Mouse (Mus musculus) intestine, postnatal 0 days (tissue): ENCODE data around the gene Scrn2. TPM values are rescaled to one million over a fixed set of nuclear protein-coding genes. Genes with fewer than 3 reads are reported as not detected.
A peak's percentile ranks its signal among the peaks of the same experiment; 100 is the strongest.

ENCODE experiments used
- ATAC-seq: fragments of 200-750 bp; cut with Nextera tagmentation; 2 replicates; pipeline ENCODE4 v1.8.0; 2017; ENCODE audit warnings: mild to moderate bottlenecking, moderate TSS enrichment, moderate library complexity
- H3K27ac ChIP-seq: fragments of 300-500 bp; sonication (generic); 2 replicates; pipeline ENCODE4 v1.5.1; 2014; ENCODE audit warnings: mild to moderate bottlenecking, low read depth, low read length, moderate library complexity
- H3K27me3 ChIP-seq: fragments of 300-500 bp; sonication (generic); replicated peaks from 2 replicates; pipeline ENCODE4 v1.6.1; 2014; ENCODE audit warnings: low read length, mixed read lengths; ENCODE audit not compliant: control insufficient read depth, insufficient read depth
- H3K36me3 ChIP-seq: fragments of 300-500 bp; sonication (generic); 2 replicates; pipeline ENCODE4 v1.6.1; 2014; ENCODE audit warnings: mild to moderate bottlenecking, moderate library complexity; ENCODE audit not compliant: control insufficient read depth, insufficient read depth
- H3K4me1 ChIP-seq: fragments of 300-500 bp; sonication (generic); replicated peaks from 2 replicates; pipeline ENCODE4 v1.6.1; 2014; ENCODE audit warnings: antibody characterized with exemption, low read length, mixed read lengths; ENCODE audit not compliant: control insufficient read depth, insufficient read depth
- H3K4me2 ChIP-seq: fragments of 300-500 bp; sonication (generic); replicated peaks from 2 replicates; pipeline ENCODE4 v1.6.1; 2014; ENCODE audit warnings: low read depth, mild to moderate bottlenecking, moderate library complexity
- H3K4me3 ChIP-seq: fragments of 300-500 bp; sonication (generic); 2 replicates; pipeline ENCODE4 v1.5.1; 2014; ENCODE audit warnings: low read depth, low read length
- H3K9ac ChIP-seq: fragments of 300-500 bp; sonication (generic); 2 replicates; pipeline ENCODE4 v1.6.1; 2014; ENCODE audit warnings: mild to moderate bottlenecking, low read depth, low read length
- H3K9me3 ChIP-seq: fragments of 300-500 bp; sonication (generic); 2 replicates; pipeline ENCODE4 v1.6.1; 2016; ENCODE audit warnings: mixed run types; ENCODE audit not compliant: control insufficient read depth
- CTCF ChIP-seq: sonication (generic); IDR thresholded peaks from 2 replicates; pipeline ENCODE4 v1.5.1; 2016; ENCODE audit warnings: low read depth, mild to moderate bottlenecking, control low read depth, antibody characterized with exemption, moderate library complexity
- WGBS: fragments of 180-500 bp; shearing (Covaris S2); extraction: QIAGEN DNeasy Blood & Tissue Kit; methylation state at CpG from one replicate; pipeline ENCODE4 v1.1.7; 2014; 5-methylcytosine and 5-hydroxymethylcytosine counted together
- polyA plus RNA-seq: library from polyadenylated mRNA; unstranded; fragments of >200 nt; fragmentation: Nextera tagmentation; extraction: Ambion mirVana; gene quantifications from 2 replicates; pipeline ENCODE4 v1.2.1, GENCODE M21; 2015

Scrn2 gene
- polyA plus RNA-seq: 24.1 and 24.5 TPM in 2 replicates

- 1% methylated on average over 25 of the region's 25 CpGs for WGBS
- TF ChIP-seq CTCF: peak; percentile 93
These were observed at the start of gene Scrn2 for GRCm38 (mm10) chr11:97029686-97030417. Gene Scrn2, plus strand, starts transcription at chr11:97029938.

GRCm38 (mm10) chr11:96980021-96980420, 49.7 kb upstream of the Scrn2 start:
- Histone ChIP-seq H3K9me3 (no peaks in the 10 kb centered on the region), H3K27ac (no peak overlapping the region), H3K27me3 (no peaks in the 10 kb centered on the region), H3K36me3 (no peaks in the 10 kb centered on the region), H3K4me2 (no peak overlapping the region), H3K9ac (no peak overlapping the region), H3K4me1 (peaks cover 3% of the 10 kb centered on the region), H3K4me3 (no peak overlapping the region)
- ATAC-seq: no peak
- TF ChIP-seq CTCF: no peak
- WGBS: 86% methylated on average over 5 of the region's 5 CpGs

More at GRCm38 (mm10) chr11:97029686-97030417, at the start of gene Scrn2:
- Histone ChIP-seq H3K4me2 (peak within 1 kb of the TSS; percentile 78), H3K4me1 (peaks cover 9% of the 10 kb centered on the region; the same call in 1 of the 2 replicates), H3K27ac (peak within 1 kb of the TSS; percentile 41), H3K27me3 (no peaks in the 10 kb centered on the region), H3K36me3 (peaks cover 13% of the 10 kb centered on the region; the same call in 1 of the 2 replicates), H3K9ac (peak within 1 kb of the TSS; percentile 28), H3K9me3 (no peaks in the 10 kb centered on the region), H3K4me3 (peak within 1 kb of the TSS; percentile 54)
- ATAC-seq: peak; percentile 75

DNA sequence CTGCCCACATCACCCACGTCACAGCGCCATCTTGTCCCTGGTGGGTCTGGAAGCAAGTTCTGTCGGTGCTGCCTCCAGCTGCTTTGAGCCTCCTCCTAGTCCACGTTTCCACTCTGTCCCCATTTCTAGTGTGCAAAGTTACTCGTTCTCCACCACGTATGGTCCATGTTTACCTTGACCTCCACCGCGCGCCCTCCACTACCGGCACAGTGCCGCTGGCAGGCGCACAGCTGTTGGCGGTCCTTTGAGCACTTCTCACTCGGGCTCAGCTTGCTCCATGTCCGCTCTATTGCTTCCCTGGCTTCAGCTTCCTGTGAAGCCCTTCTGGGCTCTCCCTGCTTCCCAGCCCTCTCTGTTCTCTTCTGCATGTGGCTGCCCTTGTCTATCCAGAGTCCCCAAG, 48.3 kb upstream of the Scrn2 start:
- H3K27me3 ChIP-seq: 0 out of 2 replicates have a peak, but pooled peaks cover under 1% of the 10 kb centered on the region
- H3K4me1 ChIP-seq: peaks cover 3% of the 10 kb centered on the region; the same call in 1 of the 2 replicates
- H3K27ac ChIP-seq: no peak overlapping the region
- H3K4me3 ChIP-seq: no peak overlapping the region
- no peak for TF ChIP-seq CTCF
- no peak for ATAC-seq
- 65% methylated on average over 15 of the region's 15 CpGs for WGBS
- H3K9me3 ChIP-seq: no peaks in the 10 kb centered on the region
- H3K9ac ChIP-seq: no peak overlapping the region
- H3K36me3 ChIP-seq: no peaks in the 10 kb centered on the region
- H3K4me2 ChIP-seq: no peak overlapping the region

GRCm38 (mm10) chr11:96982355-96982754, 47.4 kb upstream of the Scrn2 start:
- Histone ChIP-seq H3K4me3 (no peak overlapping the region), H3K27ac (no peak overlapping the region), H3K9me3 (no peaks in the 10 kb centered on the region), H3K27me3 (0 out of 2 replicates have a peak, but pooled peaks cover 4% of the 10 kb centered on the region), H3K4me1 (peaks cover 3% of the 10 kb centered on the region; the same call in 1 of the 2 replicates), H3K4me2 (no peak overlapping the region), H3K9ac (no peak overlapping the region), H3K36me3 (no peaks in the 10 kb centered on the region)
- peak; percentile 97 for TF ChIP-seq CTCF
- WGBS: 4% methylated on average over 7 of the region's 7 CpGs
- no peak for ATAC-seq

DNA sequence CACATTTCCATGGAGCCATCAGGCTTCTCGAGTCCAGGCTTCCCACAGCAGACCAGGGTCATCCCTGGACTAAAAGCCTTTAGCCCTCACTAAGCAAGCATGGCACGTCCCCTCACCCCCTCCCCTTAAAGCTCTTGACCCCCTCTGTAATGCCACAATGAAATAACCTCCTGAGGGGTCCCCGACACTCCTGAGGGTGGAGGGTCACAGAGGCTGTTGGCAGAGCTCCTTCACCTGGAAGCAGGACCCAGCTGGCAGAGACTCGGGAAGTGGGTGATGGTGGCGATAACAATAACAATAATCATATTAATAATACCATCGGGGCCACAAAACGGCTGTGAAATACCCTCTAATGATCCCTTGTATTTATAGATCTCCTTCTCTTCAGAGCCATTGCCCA, 46.9 kb upstream of the Scrn2 start, which contains the start of gene Sp2:
TSS of gene Sp2 (minus strand) at position 101 of the 400 bp plus-strand sequence.
- Histone ChIP-seq H3K27ac (no peak within 1 kb of the TSS), H3K4me1 (peaks cover 3% of the 10 kb centered on the region), H3K36me3 (no peaks in the 10 kb centered on the region), H3K9ac (no peak within 1 kb of the TSS), H3K4me2 (no peak within 1 kb of the TSS), H3K4me3 (no peak within 1 kb of the TSS), H3K27me3 (0 out of 2 replicates have a peak, but pooled peaks cover 4% of the 10 kb centered on the region), H3K9me3 (no peaks in the 10 kb centered on the region)
- WGBS: 80% methylated on average over 7 of the region's 7 CpGs
- no peak for TF ChIP-seq CTCF
- ATAC-seq: no peak

DNA sequence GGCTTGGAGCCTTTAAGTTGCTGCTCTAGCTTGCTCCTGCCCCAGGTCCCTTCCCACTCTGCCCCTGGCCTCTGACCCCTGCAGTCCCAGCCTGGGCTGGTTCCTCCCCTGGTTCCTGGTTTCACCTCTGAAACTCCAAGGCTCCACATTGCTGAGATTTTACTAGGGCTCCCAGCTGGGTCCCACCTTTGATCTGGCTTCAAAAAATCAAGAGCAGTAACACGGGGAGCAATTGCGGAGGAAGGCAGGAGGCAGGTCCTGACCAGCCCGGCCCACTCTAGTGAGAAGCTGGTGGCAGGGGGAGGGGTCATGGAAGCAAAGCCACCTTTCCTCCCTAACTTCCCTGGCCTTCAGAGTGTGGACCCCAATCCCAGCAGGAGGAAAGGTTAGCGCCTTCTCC, 44.8 kb upstream of the Scrn2 start:
- TF ChIP-seq CTCF: no peak
- no peak overlapping the region for H3K9ac ChIP-seq
- no peak overlapping the region for H3K27ac ChIP-seq
- no peaks in the 10 kb centered on the region for H3K36me3 ChIP-seq
- 0 out of 2 replicates have a peak, but pooled peaks cover 4% of the 10 kb centered on the region for H3K27me3 ChIP-seq
- H3K4me1 ChIP-seq: peaks cover 7% of the 10 kb centered on the region; the same call in 1 of the 2 replicates
- no peak overlapping the region for H3K4me3 ChIP-seq
- no peak overlapping the region for H3K4me2 ChIP-seq
- H3K9me3 ChIP-seq: no peaks in the 10 kb centered on the region
- 44% methylated on average over 4 of the region's 4 CpGs for WGBS
- no peak for ATAC-seq
